ENCODE assay signal across 11 mouse cellular contexts in genomic region chr7:44615987-44616386, GRCm38 (mm10).
DNase-seq lines count a peak whose midpoint lies in the region.
"Had no signal": no experiment of that assay in that cellular context is flagged by ENCODE, and none has a peak within 500 bp of the region (broad histone marks: within the 10 kb centered on the region; RNA-seq: fewer than 3 reads in every experiment).

No protein-coding gene starts in this region.

- DNase-seq in cerebellum, adult 11 months: peak; percentile 63
- DNase-seq in cerebellum, postnatal 4 days (ENCODE audit: low spot score in 2 of 2): no peak
- peak; percentile 69 for DNase-seq in brain, adult 2 months (ENCODE audit: low read depth, low spot score)
- DNase-seq in cerebellum, adult 9-10 months: peak; percentile 76
- no peak for DNase-seq in ovary, postnatal 36 days (ENCODE audit: low spot score)
- DNase-seq in frontal cortex, postnatal 25 days (ENCODE audit: low spot score in 2 of 2): no peak
- no peak for DNase-seq in kidney, adult 11 months
- DNase-seq: adrenal gland, postnatal 14 days; gastrocnemius, postnatal 14 days; heart, adult 2 months; kidney, adult 8-10 months had no signal

Comparison
In these comparisons a context has a peak if more than half of its experiments do, and no peak if none do; other contexts are left out.
1. DNase-seq: peak in cerebellum, adult 11 months (single experiment), brain, adult 2 months (single experiment) and cerebellum, adult 9-10 months (single experiment); none in cerebellum, postnatal 4 days (0 of 2), ovary, postnatal 36 days (single experiment), frontal cortex, postnatal 25 days (0 of 2) and kidney, adult 11 months (single experiment).